Mouse (Mus musculus) megakaryocyte progenitor cell, adult 5-6 weeks (primary cell): Measurements from ENCODE around the gene Ubxn2a. TPM values are rescaled to one million over a fixed set of nuclear protein-coding genes. Genes with fewer than 3 reads are reported as not detected.
A peak's percentile ranks its signal among the peaks of the same experiment; 100 is the strongest.

Experiments used
- ATAC-seq: replicated peaks from 2 replicates; pipeline ENCODE4 v1.8.0; 2016; ENCODE audit warnings: mild to moderate bottlenecking, moderate TSS enrichment, inconsistent platforms; ENCODE audit not compliant: poor library complexity
- total RNA-seq, 2 experiments: library from RNA; stranded (forward) in 1 of 2; stranded (reverse) in 1 of 2; fragments of 157-497, 149-512 nt in 1 of 2; fragments of 200-1000 nt in 1 of 2; gene quantifications; 2 replicates each; pipeline versions ENCODE4 v1.2.3 to v1.2.4; 2015 to 2017

Gene Ubxn2a
- total RNA-seq, 2 experiments from 2014 or later: 18.3 to 43.5 TPM

DNA sequence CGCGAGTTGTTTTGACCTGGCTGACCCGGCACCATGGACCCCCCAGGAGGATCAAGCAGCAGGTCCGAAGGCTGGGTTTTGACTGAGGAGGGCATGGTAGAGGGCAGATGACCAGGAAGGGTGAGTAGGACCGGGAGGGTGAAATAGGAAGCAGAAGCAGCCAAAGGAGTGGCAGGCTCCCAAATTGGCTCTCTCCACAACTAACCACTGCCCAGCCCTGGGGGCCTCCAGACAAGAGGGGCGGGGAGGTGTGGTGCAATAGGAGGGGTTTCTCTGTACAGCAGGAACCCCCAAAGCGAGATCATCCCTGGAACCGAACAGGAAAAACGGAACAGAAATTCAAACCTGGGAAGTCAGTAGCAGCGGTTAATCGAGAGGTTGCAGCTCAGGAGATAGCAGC lies 66.8 kb downstream of the Ubxn2a start:
- peak; percentile 15 for ATAC-seq

DNA sequence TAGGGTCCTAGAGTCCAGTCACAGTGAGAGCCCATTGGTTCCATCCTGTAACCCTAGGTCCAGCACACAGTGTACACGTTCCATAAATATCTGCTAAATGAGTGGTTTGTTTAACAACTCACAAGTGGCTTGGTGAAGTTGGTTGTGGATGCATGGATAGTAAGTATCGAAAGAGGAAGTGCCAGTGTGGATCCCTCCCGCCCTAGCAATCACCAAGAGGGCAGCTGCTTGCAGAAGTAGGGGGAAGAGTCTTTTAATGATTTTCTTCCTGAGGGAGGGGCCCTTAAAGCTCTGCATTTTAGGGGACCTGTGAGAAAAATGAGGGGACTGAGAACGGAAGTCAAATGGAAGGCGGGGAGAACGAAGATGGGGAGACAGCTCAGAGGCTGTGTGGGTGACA lies 67.5 kb downstream of the Ubxn2a start:
- ATAC-seq: peak; percentile 29

DNA sequence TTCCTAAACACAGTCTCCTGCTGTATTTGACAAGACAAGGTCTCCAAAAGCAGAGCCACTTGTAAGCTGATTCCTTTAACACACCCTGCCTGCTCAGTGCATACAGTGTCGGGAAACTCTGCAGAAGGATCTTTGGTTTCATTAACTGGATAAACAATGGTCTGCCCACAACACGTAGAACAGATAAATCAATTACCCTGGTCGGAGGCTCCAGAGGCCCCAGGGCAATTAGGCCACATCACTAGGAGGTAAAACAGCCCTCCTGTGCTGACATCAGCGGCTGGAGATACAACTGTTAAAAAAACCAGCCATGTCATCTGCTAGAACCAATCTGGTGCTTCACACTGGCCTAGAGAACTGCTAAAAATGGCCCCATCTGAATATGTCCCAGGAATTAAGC lies 70.5 kb downstream of the Ubxn2a start:
- no peak for ATAC-seq

Other genes starting within 250 kb of the Ubxn2a start
- 0.05 and 0.30 TPM in 2 replicates for gene Fam228a, start 169.3 kb downstream of the Ubxn2a start, total RNA-seq (2015)
- gene Fam228a, start 169.3 kb downstream of the Ubxn2a start, total RNA-seq (2017): 1.2 TPM in 1 of 2 replicates, not detected in the other
- gene Pfn4, start 138.7 kb downstream of the Ubxn2a start, total RNA-seq (2015): 0.54 and 2.7 TPM in 2 replicates
- not detected in 2 replicates for gene Pfn4, start 138.7 kb downstream of the Ubxn2a start, total RNA-seq (2017)
- gene Fam228b, start 138.4 kb downstream of the Ubxn2a start, total RNA-seq (2015): 0.76 and 3.9 TPM in 2 replicates
- 1.2 and 7.4 TPM in 2 replicates for gene Fam228b, start 138.4 kb downstream of the Ubxn2a start, total RNA-seq (2017)
- gene Sf3b6, start 90.2 kb downstream of the Ubxn2a start, total RNA-seq (2015): 258 and 286 TPM in 2 replicates
- 158 and 165 TPM in 2 replicates for gene Sf3b6, start 90.2 kb downstream of the Ubxn2a start, total RNA-seq (2017)
- 19.2 and 21.3 TPM in 2 replicates for gene Fkbp1b, start 66.1 kb downstream of the Ubxn2a start, total RNA-seq (2015)
- gene Fkbp1b, start 66.1 kb downstream of the Ubxn2a start, total RNA-seq (2017): 12.3 and 18.4 TPM in 2 replicates
- gene Wdcp, start 64.4 kb downstream of the Ubxn2a start, total RNA-seq (2015): 17.6 and 19.2 TPM in 2 replicates
- 6.7 and 10.0 TPM in 2 replicates for gene Wdcp, start 64.4 kb downstream of the Ubxn2a start, total RNA-seq (2017)
- gene Mfsd2b, start 33.3 kb downstream of the Ubxn2a start, total RNA-seq (2015): 10.6 and 20.0 TPM in 2 replicates
- gene Mfsd2b, start 33.3 kb downstream of the Ubxn2a start, total RNA-seq (2017): 6.2 and 14.6 TPM in 2 replicates
- gene Atad2b, start 9.6 kb upstream of the Ubxn2a start, total RNA-seq (2015): 54.1 and 65.0 TPM in 2 replicates
- gene Atad2b, start 9.6 kb upstream of the Ubxn2a start, total RNA-seq (2017): 33.5 and 40.0 TPM in 2 replicates